Mouse (Mus musculus) CD4-positive, CD25-positive, alpha-beta regulatory T cell (primary cell): ENCODE data around the gene Psen1. TPM values are rescaled to one million over a fixed set of nuclear protein-coding genes. Genes with fewer than 3 reads are reported as not detected.

Source experiments
- polyA plus RNA-seq: library from polyadenylated mRNA; unstranded; fragments of 100-300 nt; shearing (Covaris generic); gene quantifications from one replicate; pipeline ENCODE4 v1.2.1, GENCODE M21; 2017

The Psen1 gene
- 106 TPM for polyA plus RNA-seq

DNA sequence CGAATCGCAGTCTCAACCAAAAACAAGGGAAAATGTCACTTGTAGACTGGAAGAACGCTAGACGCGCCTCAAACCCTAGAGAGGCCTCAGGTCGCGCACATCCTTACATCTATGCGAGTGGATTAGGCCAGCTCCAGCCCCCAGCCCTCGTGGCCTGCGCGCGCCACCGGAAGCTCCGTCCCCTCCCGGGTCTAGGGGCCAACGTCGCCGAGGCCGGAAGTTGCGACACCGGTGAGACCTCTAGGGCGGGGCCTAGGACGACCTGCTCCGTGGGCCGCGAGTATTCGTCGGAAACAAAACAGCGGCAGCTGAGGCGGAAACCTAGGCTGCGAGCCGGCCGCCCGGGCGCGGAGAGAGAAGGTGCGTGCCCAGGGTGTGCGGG, at the start of gene Psen1:
Gene Psen1 (plus strand): TSS at position 219 of the 382 bp plus-strand sequence.

DNA sequence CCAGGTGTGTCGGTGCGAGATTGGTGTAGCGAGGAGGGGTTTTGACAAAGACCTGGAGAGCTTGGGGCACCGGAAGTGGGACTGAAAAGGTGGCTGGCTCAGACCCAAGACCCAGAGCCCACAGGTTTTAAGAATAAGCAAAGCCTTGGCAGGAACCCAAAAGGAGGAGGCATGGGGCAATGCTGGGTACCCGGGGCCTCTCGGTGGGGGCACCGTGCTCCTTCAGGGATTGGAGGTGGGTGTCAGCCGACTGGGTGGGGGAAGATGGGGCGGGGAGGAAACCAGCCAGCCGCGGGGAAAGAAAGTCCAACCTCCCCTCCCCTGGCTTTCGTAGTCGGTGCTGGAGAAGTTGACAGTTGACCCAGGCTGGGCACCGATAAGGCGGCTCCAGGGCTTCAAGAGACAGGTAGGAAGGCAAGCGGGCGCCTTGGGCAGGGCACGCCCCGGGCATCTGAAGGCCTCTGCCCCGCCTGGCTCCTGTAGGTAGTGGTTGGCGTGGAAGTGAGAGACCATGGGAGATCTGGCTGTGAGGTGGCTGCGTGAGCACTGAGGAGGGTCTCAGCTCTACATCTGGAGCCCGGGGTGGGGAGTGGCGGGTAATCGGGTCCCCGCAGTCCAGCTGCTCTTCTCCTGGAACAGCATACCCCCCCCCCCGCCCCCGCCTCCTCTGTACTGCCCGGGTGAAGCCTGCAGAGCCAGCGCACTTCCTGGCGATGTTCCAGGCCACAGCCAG, 75.5 kb downstream of the Psen1 start, which contains the start of gene Papln:
Gene Papln (plus strand): TSS at position 324 of the 733 bp plus-strand sequence.

Other genes starting within 250 kb of the Psen1 start
- gene Dpf3, start 200.4 kb upstream of the Psen1 start, polyA plus RNA-seq: 0.19 TPM
- 28.4 TPM for gene Dcaf4, start 167.7 kb upstream of the Psen1 start, polyA plus RNA-seq
- gene Zfyve1, start 90.9 kb upstream of the Psen1 start, polyA plus RNA-seq: 11.4 TPM
- gene Rbm25, start 56.9 kb upstream of the Psen1 start, polyA plus RNA-seq: 367 TPM
- gene Papln, start 75.5 kb downstream of the Psen1 start, polyA plus RNA-seq: 0.05 TPM
- gene Numb, start 233.8 kb downstream of the Psen1 start, polyA plus RNA-seq: 43.1 TPM